Mouse (Mus musculus) megakaryocyte, adult 5-6 weeks (primary cell): Measurements from ENCODE around the gene Kdr. TPM values are rescaled to one million over a fixed set of nuclear protein-coding genes. Genes with fewer than 3 reads are reported as not detected.

Experiments used
- ATAC-seq: 2 replicates; pipeline ENCODE4 v1.8.0; 2016; ENCODE audit warnings: mild to moderate bottlenecking, inconsistent platforms; ENCODE audit not compliant: poor library complexity, severe bottlenecking
- total RNA-seq, 2 experiments: library from RNA; stranded (forward) in 1 of 2; stranded (reverse) in 1 of 2; fragments of 153-499, 151-499 nt in 1 of 2; fragments of 221-1000, 200-1000 nt in 1 of 2; gene quantifications; 2 replicates each; pipeline versions ENCODE4 v1.2.3 to v1.2.4; 2015 to 2017

Gene Kdr
- total RNA-seq, 2 experiments from 2014 or later: 0.07 TPM; not detected in 1

GRCm38 (mm10) chr5:75921730-75922387, 56.4 kb downstream of the Kdr start:
- no peak for ATAC-seq

DNA sequence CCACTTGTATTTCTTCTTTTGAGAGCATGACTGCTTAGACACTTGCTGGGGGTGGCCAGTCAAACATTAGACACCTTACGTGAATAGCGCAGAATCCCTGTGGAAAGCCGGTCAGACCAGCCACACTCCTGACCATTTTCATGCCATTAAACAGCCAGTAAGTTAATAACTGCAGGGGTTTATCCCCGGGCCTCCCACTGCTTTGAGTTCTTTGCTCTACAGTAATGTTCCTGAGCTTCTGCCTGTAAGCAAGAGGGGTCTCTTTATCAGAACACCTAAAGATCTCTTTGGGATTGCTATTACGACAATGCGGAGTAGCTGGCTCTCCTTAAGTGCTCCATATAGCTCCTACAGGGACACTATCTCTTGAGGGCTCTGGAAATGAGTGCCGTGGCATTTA, 58.7 kb downstream of the Kdr start:
- ATAC-seq: no peak

- no peak for ATAC-seq
Observed at GRCm38 (mm10) chr5:75918139-75918538, 60.1 kb downstream of the Kdr start.

GRCm38 (mm10) chr5:75917231-75917630, 61.0 kb downstream of the Kdr start:
- ATAC-seq: no peak

GRCm38 (mm10) chr5:75906102-75906501, 72.2 kb downstream of the Kdr start:
- no peak for ATAC-seq

DNA sequence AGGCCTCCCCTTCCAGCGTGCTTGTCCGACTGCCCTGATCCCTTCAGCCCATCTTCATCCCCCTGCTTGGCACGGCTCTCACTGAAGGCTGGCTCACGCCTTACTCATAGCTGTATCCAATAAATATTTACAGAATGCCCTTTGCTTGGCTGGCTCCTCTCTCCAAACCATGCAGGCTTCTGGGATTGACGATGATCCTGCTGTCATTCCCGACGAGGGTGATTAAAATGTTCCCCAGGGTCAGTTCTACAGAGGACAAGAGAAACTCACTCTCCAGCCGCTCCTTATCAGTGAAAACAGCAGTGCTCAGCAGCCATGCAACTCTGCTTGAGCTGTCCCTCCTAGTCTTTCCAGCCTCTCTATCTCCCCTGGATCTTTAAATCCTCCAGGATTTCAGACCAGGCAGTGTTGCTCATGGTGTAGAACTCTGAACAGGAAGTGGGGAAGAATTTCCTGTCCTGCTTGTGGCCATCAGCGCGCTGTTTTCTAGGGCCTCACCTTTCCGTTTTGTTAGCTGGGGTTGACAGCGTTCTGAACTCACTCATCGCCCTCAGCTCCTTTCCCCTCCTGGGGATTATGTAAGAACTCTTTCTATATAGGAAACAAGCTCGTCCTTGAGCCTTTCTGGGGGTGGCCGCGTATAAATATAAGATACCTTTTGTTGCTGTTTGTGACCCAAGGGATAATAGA, 77.9 kb downstream of the Kdr start:
- no peak for ATAC-seq

GRCm38 (mm10) chr5:75895351-75895750, 82.9 kb downstream of the Kdr start:
- no peak for ATAC-seq

GRCm38 (mm10) chr5:75892956-75893471, 85.2 kb downstream of the Kdr start:
- ATAC-seq: no peak

Other genes starting within 250 kb of the Kdr start
- 83.1 and 104 TPM in 2 replicates for gene Srd5a3, start 161.8 kb upstream of the Kdr start, total RNA-seq (2015)
- 45.7 and 59.7 TPM in 2 replicates for gene Srd5a3, start 161.8 kb upstream of the Kdr start, total RNA-seq (2017)
- gene Tmem165, start 205.4 kb upstream of the Kdr start, total RNA-seq (2015): 122 and 135 TPM in 2 replicates
- gene Tmem165, start 205.4 kb upstream of the Kdr start, total RNA-seq (2017): 101 and 102 TPM in 2 replicates